20 mouse cellular contexts compared by ENCODE assay signal in the genomic region with DNA sequence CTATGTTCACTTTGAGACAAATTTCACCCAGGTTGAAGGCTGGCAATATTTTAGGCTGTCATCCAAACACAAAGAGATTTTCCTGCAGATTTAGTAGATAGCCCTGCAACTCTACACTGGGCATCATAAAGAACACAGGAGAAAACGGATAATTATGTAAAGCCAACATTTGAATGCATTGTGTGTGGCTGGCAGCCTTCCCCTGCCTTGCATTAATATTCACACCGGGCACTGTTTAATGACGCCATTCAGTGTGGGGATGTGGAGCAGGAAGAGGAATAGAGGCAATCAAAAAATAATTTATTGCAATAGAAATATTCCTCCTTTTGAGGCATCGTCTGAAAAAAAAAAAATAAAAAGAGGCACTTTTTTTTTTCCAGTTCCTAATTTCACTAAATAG.
DNase-seq lines count a peak whose midpoint lies in the region; ATAC-seq lines count a peak whose summit lies in the region.
"Had no signal": no experiment of that assay in that cellular context is flagged by ENCODE, and none has a peak within 500 bp of the region (broad histone marks: within the 10 kb centered on the region; RNA-seq: fewer than 3 reads in every experiment).

No protein-coding gene starts in this region.

- no peak for DNase-seq in neural tube, embryonic 11.5 days (ENCODE audit: low spot score)
- DNase-seq in neural tube, embryonic 10.5 days (ENCODE audit: extremely low spot score, low spot score): no peak
- no peak for DNase-seq in heart, postnatal 36 days
- DNase-seq in adrenal gland, adult 18-20 months (ENCODE audit: low spot score in 2 of 2): no peak
- no peak for DNase-seq in layer of hippocampus, adult 18-20 months (ENCODE audit: low spot score in 2 of 2)
- DNase-seq: adrenal gland, postnatal 25 days; cerebellum, adult 9-10 months; gastrocnemius, postnatal 14 days; heart, adult 18-20 months; heart, postnatal 10 days; kidney, postnatal 36 days; layer of hippocampus, adult 9-11 months; liver, embryonic 13.5 days; lung, embryonic 14.5 days; right cerebral cortex, postnatal 14 days had no signal

- no peak overlapping the region for H3K4me3 ChIP-seq in neural tube, embryonic 11.5 days (ENCODE audit: low read depth, low read length)
- H3K4me3 ChIP-seq in forebrain, embryonic 16.5 days (replicated peaks; ENCODE audit: low read length): no peak overlapping the region
- no peak overlapping the region for H3K4me3 ChIP-seq in midbrain, embryonic 15.5 days
- H3K4me3 ChIP-seq: heart, embryonic 12.5 days; left cerebral cortex, adult 2 months; liver, embryonic 13.5 days had no signal

- peak; percentile 16; the same call in 1 of the 2 replicates for ATAC-seq in neural tube, embryonic 11.5 days (ENCODE audit: insufficient read depth, low FRiP score, low TSS enrichment)
- ATAC-seq in forebrain, embryonic 16.5 days: peak; percentile 85
- ATAC-seq in midbrain, embryonic 15.5 days (replicated peaks): peak; percentile 77
- ATAC-seq: intestine, postnatal 0 days had no signal

- H3K27me3 ChIP-seq in neural tube, embryonic 11.5 days (ENCODE audit: control insufficient read depth, insufficient read depth, low read length): no peaks in the 10 kb centered on the region
- no peaks in the 10 kb centered on the region; the same call in 1 of the 2 replicates for H3K27me3 ChIP-seq in forebrain, embryonic 16.5 days (replicated peaks; ENCODE audit: control insufficient read depth, insufficient read depth, low read length)
- H3K27me3 ChIP-seq in midbrain, embryonic 15.5 days (replicated peaks): no peaks in the 10 kb centered on the region
- H3K27me3 ChIP-seq: heart, embryonic 12.5 days; liver, embryonic 13.5 days had no signal

- no peaks in the 10 kb centered on the region for H3K36me3 ChIP-seq in neural tube, embryonic 11.5 days (ENCODE audit: control insufficient read depth, insufficient read depth, low read length)
- no peaks in the 10 kb centered on the region for H3K36me3 ChIP-seq in forebrain, embryonic 16.5 days (ENCODE audit: control insufficient read depth, insufficient read depth)
- no peaks in the 10 kb centered on the region for H3K36me3 ChIP-seq in midbrain, embryonic 15.5 days (replicated peaks)
- H3K36me3 ChIP-seq: heart, embryonic 12.5 days; liver, embryonic 13.5 days had no signal

- 63% methylated on average over 4 of the region's 4 CpGs for WGBS in neural tube, embryonic 11.5 days
- WGBS in forebrain, embryonic 16.5 days: 6% methylated on average over 4 of the region's 4 CpGs
- WGBS in midbrain, embryonic 15.5 days: 17% methylated on average over 4 of the region's 4 CpGs

- H3K4me1 ChIP-seq in neural tube, embryonic 11.5 days (ENCODE audit: control insufficient read depth, insufficient read depth, low read length): no peaks in the 10 kb centered on the region
- peaks cover 10% of the 10 kb centered on the region for H3K4me1 ChIP-seq in forebrain, embryonic 16.5 days (replicated peaks; ENCODE audit: control insufficient read depth, insufficient read depth, low read length)
- H3K4me1 ChIP-seq in midbrain, embryonic 15.5 days: peaks cover 16% of the 10 kb centered on the region
- H3K4me1 ChIP-seq: heart, embryonic 12.5 days; liver, embryonic 13.5 days had no signal

- H3K27ac ChIP-seq in neural tube, embryonic 11.5 days (ENCODE audit: low read depth, low read length): no peak overlapping the region
- no peak overlapping the region for H3K27ac ChIP-seq in forebrain, embryonic 16.5 days (ENCODE audit: low read length)
- peak overlapping the region; percentile 69 for H3K27ac ChIP-seq in midbrain, embryonic 15.5 days
- H3K27ac ChIP-seq: left cerebral cortex, adult 2 months; liver, embryonic 13.5 days had no signal

- intact Hi-C loops in heart, postnatal 36 days (cut with DNase I): no loop called here

- H3K4me2 ChIP-seq in neural tube, embryonic 11.5 days (ENCODE audit: low read depth): no peak overlapping the region
- H3K4me2 ChIP-seq in forebrain, embryonic 16.5 days (ENCODE audit: low read length): peak overlapping the region; percentile 1; the same call in 1 of the 2 replicates
- 0 out of 2 replicates have a peak overlapping the region, but pooled peaks have one; percentile 26 for H3K4me2 ChIP-seq in midbrain, embryonic 15.5 days
- H3K4me2 ChIP-seq: heart, embryonic 12.5 days; liver, embryonic 13.5 days; lung, embryonic 14.5 days had no signal

- H3K9me3 ChIP-seq in neural tube, embryonic 11.5 days (ENCODE audit: control insufficient read depth, low read length): no peaks in the 10 kb centered on the region
- no peaks in the 10 kb centered on the region for H3K9me3 ChIP-seq in forebrain, embryonic 16.5 days (ENCODE audit: control insufficient read depth, low read length)
- H3K9me3 ChIP-seq in midbrain, embryonic 15.5 days: no peaks in the 10 kb centered on the region
- H3K9me3 ChIP-seq: liver, embryonic 13.5 days had no signal

- H3K9ac ChIP-seq in neural tube, embryonic 11.5 days (ENCODE audit: low read length): no peak overlapping the region
- no peak overlapping the region for H3K9ac ChIP-seq in forebrain, embryonic 16.5 days (replicated peaks; ENCODE audit: low read depth, low read length)
- H3K9ac ChIP-seq in midbrain, embryonic 15.5 days: no peak overlapping the region
- H3K9ac ChIP-seq: heart, embryonic 12.5 days; liver, embryonic 13.5 days; lung, embryonic 14.5 days had no signal

Comparison
In these comparisons a context has a peak if more than half of its experiments do, and no peak if none do; other contexts are left out.
1. ATAC-seq: peak in every context shown above with its lines; median percentile 85 in forebrain, embryonic 16.5 days; 77 in midbrain, embryonic 15.5 days; 16 in neural tube, embryonic 11.5 days.